Mouse (Mus musculus): ENCODE data around the gene Fbxo34. TPM values are rescaled to one million over a fixed set of nuclear protein-coding genes. Genes with fewer than 3 reads are reported as not detected.

Gene Fbxo34
- total RNA-seq, 1 experiment = 17.0 TPM

- in situ Hi-C loops (cut with MboI; ENCODE audit: low sequenced_read_pairs in 2 of 2, unreplicated experiment in 2 of 2) = no loop called here
- no peak overlapping the region for H3K9ac ChIP-seq (ENCODE audit: insufficient read depth, low read depth, low read length, poor library complexity, severe bottlenecking)
- no peak for TF ChIP-seq ZC3H11A (IDR thresholded peaks at IDR 0.05; ENCODE audit: borderline replicate concordance, low read depth, low read length)
- no peak for TF ChIP-seq HCFC1 (IDR thresholded peaks at IDR 0.05; ENCODE audit: borderline replicate concordance, insufficient read depth, low read length)
- no peak for TF ChIP-seq ZNF384 (IDR thresholded peaks at IDR 0.05; ENCODE audit: low read depth, low read length)
- TF ChIP-seq MAFK (IDR thresholded peaks at IDR 0.05; ENCODE audit: insufficient read depth, low read depth, low read length) = no peak
- no peak for TF ChIP-seq CHD2 (IDR thresholded peaks at IDR 0.05; ENCODE audit: low read depth, low read length)
- no peak overlapping the region for H3K4me3 ChIP-seq (ENCODE audit: insufficient read depth in 1 of 2, low read depth in 1 of 2, low read length in 2 of 2, poor library complexity in 1 of 2, severe bottlenecking in 1 of 2)
- H3K27ac ChIP-seq (ENCODE audit: insufficient read depth, low read depth, low read length, poor library complexity, severe bottlenecking) = no peak overlapping the region
- H3K36me3 ChIP-seq (ENCODE audit: control insufficient read depth, insufficient read depth, low read length, poor library complexity, severe bottlenecking) = peaks cover 7% of the 10 kb centered on the region
- DNase-seq (ENCODE audit: low read depth, low spot score) = no peak
- peaks cover 0 to 33% of the 10 kb centered on the region in 2 experiments; a peak in 3 of 4 replicates for H3K4me1 ChIP-seq (ENCODE audit: control insufficient read depth in 2 of 2, insufficient read depth in 2 of 2, low read length in 2 of 2, poor library complexity in 1 of 2)
- H3K9me3 ChIP-seq (ENCODE audit: control insufficient read depth, insufficient read depth, low read depth, low read length) = no peaks in the 10 kb centered on the region
These were observed 84.9 kb downstream of the Fbxo34 start for GRCm38 (mm10) chr14:47535096-47535495.

GRCm38 (mm10) chr14:47541325-47541948 is 91.2 kb downstream of the Fbxo34 start:
- no peak for DNase-seq (ENCODE audit: low read depth, low spot score)
- Histone ChIP-seq H3K4me3 (ENCODE audit: insufficient read depth in 1 of 2, low read depth in 1 of 2, low read length in 2 of 2, poor library complexity in 1 of 2, severe bottlenecking in 1 of 2) (no peak overlapping the region), H3K4me1 (ENCODE audit: control insufficient read depth in 2 of 2, insufficient read depth in 2 of 2, low read length in 2 of 2, poor library complexity in 1 of 2) (peaks cover 0 to 19% of the 10 kb centered on the region in 2 experiments; a peak in 3 of 4 replicates), H3K36me3 (ENCODE audit: control insufficient read depth, insufficient read depth, low read length, poor library complexity, severe bottlenecking) (peaks cover 30% of the 10 kb centered on the region), H3K9me3 (ENCODE audit: control insufficient read depth, insufficient read depth, low read depth, low read length) (no peaks in the 10 kb centered on the region), H3K27ac (ENCODE audit: insufficient read depth, low read depth, low read length, poor library complexity, severe bottlenecking) (no peak overlapping the region), H3K9ac (ENCODE audit: insufficient read depth, low read depth, low read length, poor library complexity, severe bottlenecking) (no peak overlapping the region)
- TF ChIP-seq ZNF384 (IDR thresholded peaks at IDR 0.05; ENCODE audit: low read depth, low read length) (no peak), HCFC1 (IDR thresholded peaks at IDR 0.05; ENCODE audit: borderline replicate concordance, insufficient read depth, low read length) (no peak), ZC3H11A (IDR thresholded peaks at IDR 0.05; ENCODE audit: borderline replicate concordance, low read depth, low read length) (no peak), CHD2 (IDR thresholded peaks at IDR 0.05; ENCODE audit: low read depth, low read length) (no peak), MAFK (IDR thresholded peaks at IDR 0.05; ENCODE audit: insufficient read depth, low read depth, low read length) (no peak)
- in situ Hi-C loops (cut with MboI; ENCODE audit: low sequenced_read_pairs in 2 of 2, unreplicated experiment in 2 of 2) = loop anchor here in 1 of 2 experiments (5.0 kb wide), 1 partner anchor 49 kb away; no protein-coding TSS in a partner anchor

GRCm38 (mm10) chr14:47542283-47542682 is 92.1 kb downstream of the Fbxo34 start:
- H3K27ac ChIP-seq (ENCODE audit: insufficient read depth, low read depth, low read length, poor library complexity, severe bottlenecking) = no peak overlapping the region
- in situ Hi-C loops (cut with MboI; ENCODE audit: low sequenced_read_pairs in 2 of 2, unreplicated experiment in 2 of 2) = loop anchor here in 1 of 2 experiments (5.0 kb wide), 1 partner anchor 50 kb away; no protein-coding TSS in a partner anchor
- no peak for TF ChIP-seq ZC3H11A (IDR thresholded peaks at IDR 0.05; ENCODE audit: borderline replicate concordance, low read depth, low read length)
- no peak for TF ChIP-seq ZNF384 (IDR thresholded peaks at IDR 0.05; ENCODE audit: low read depth, low read length)
- TF ChIP-seq CHD2 (IDR thresholded peaks at IDR 0.05; ENCODE audit: low read depth, low read length) = no peak
- TF ChIP-seq MAFK (IDR thresholded peaks at IDR 0.05; ENCODE audit: insufficient read depth, low read depth, low read length) = no peak
- TF ChIP-seq HCFC1 (IDR thresholded peaks at IDR 0.05; ENCODE audit: borderline replicate concordance, insufficient read depth, low read length) = no peak
- H3K36me3 ChIP-seq (ENCODE audit: control insufficient read depth, insufficient read depth, low read length, poor library complexity, severe bottlenecking) = peaks cover 36% of the 10 kb centered on the region
- H3K9me3 ChIP-seq (ENCODE audit: control insufficient read depth, insufficient read depth, low read depth, low read length) = no peaks in the 10 kb centered on the region
- H3K9ac ChIP-seq (ENCODE audit: insufficient read depth, low read depth, low read length, poor library complexity, severe bottlenecking) = no peak overlapping the region
- peaks cover 0 to 19% of the 10 kb centered on the region in 2 experiments; a peak in 3 of 4 replicates for H3K4me1 ChIP-seq (ENCODE audit: control insufficient read depth in 2 of 2, insufficient read depth in 2 of 2, low read length in 2 of 2, poor library complexity in 1 of 2)
- no peak for DNase-seq (ENCODE audit: low read depth, low spot score)
- no peak overlapping the region for H3K4me3 ChIP-seq (ENCODE audit: insufficient read depth in 1 of 2, low read depth in 1 of 2, low read length in 2 of 2, poor library complexity in 1 of 2, severe bottlenecking in 1 of 2)

DNA sequence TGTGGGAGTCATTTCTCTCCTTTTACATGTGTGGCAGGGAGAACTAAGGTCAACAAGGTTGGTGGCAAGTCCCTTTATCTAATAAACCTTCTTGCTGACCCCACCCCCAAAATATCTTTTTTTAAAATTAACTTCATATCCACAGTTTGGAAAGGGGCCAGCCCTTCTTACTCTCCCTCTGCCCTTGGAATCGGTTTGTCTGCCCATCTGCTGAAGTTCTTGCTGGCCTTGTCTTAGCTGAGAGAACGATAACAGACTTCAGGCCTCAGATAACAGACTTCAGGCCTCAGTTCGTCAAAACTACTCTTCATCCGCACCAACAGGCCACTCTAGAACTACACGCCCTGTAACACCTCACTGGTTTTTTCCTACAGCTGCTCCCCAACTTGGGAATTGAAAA is 94.1 kb downstream of the Fbxo34 start:
- Histone ChIP-seq H3K9ac (ENCODE audit: insufficient read depth, low read depth, low read length, poor library complexity, severe bottlenecking) (no peak overlapping the region), H3K36me3 (ENCODE audit: control insufficient read depth, insufficient read depth, low read length, poor library complexity, severe bottlenecking) (peaks cover 48% of the 10 kb centered on the region), H3K27ac (ENCODE audit: insufficient read depth, low read depth, low read length, poor library complexity, severe bottlenecking) (no peak overlapping the region), H3K4me1 (ENCODE audit: control insufficient read depth in 2 of 2, insufficient read depth in 2 of 2, low read length in 2 of 2, poor library complexity in 1 of 2) (peaks cover 0 to 2% of the 10 kb centered on the region in 2 experiments; a peak in 1 of 4 replicates), H3K9me3 (ENCODE audit: control insufficient read depth, insufficient read depth, low read depth, low read length) (no peaks in the 10 kb centered on the region), H3K4me3 (ENCODE audit: insufficient read depth in 1 of 2, low read depth in 1 of 2, low read length in 2 of 2, poor library complexity in 1 of 2, severe bottlenecking in 1 of 2) (no peak overlapping the region)
- in situ Hi-C loops (cut with MboI; ENCODE audit: low sequenced_read_pairs in 2 of 2, unreplicated experiment in 2 of 2) = loop anchor here in 1 of 2 experiments (5.0 kb wide), 1 partner anchor 52 kb away; no protein-coding TSS in a partner anchor
- no peak for DNase-seq (ENCODE audit: low read depth, low spot score)
- TF ChIP-seq ZNF384 (IDR thresholded peaks at IDR 0.05; ENCODE audit: low read depth, low read length) = no peak
- no peak for TF ChIP-seq ZC3H11A (IDR thresholded peaks at IDR 0.05; ENCODE audit: borderline replicate concordance, low read depth, low read length)
- no peak for TF ChIP-seq HCFC1 (IDR thresholded peaks at IDR 0.05; ENCODE audit: borderline replicate concordance, insufficient read depth, low read length)
- no peak for TF ChIP-seq CHD2 (IDR thresholded peaks at IDR 0.05; ENCODE audit: low read depth, low read length)
- TF ChIP-seq MAFK (IDR thresholded peaks at IDR 0.05; ENCODE audit: insufficient read depth, low read depth, low read length) = no peak
